Mouse (Mus musculus) embryonic facial prominence, embryonic 15.5 days (tissue): Measurements from ENCODE around the gene Pacsin2. TPM values are rescaled to one million over a fixed set of nuclear protein-coding genes. Genes with fewer than 3 reads are reported as not detected.

Experiments used
- ATAC-seq: fragments of 200-750 bp; cut with Nextera tagmentation; 2 replicates; pipeline ENCODE4 v1.8.0; 2017; ENCODE audit warnings: low read depth, moderate TSS enrichment; ENCODE audit not compliant: insufficient number of reproducible peaks, low FRiP score, low TSS enrichment
- H3K27ac ChIP-seq: fragments of 300-500 bp; sonication (generic); replicated peaks from 2 replicates; pipeline ENCODE4 v1.5.1; 2015; ENCODE audit warnings: mild to moderate bottlenecking, inconsistent platforms
- H3K27me3 ChIP-seq: fragments of 300-500 bp; sonication (generic); 2 replicates; pipeline ENCODE4 v1.6.1; 2015; ENCODE audit warnings: inconsistent platforms
- H3K36me3 ChIP-seq: fragments of 300-500 bp; sonication (generic); 2 replicates; pipeline ENCODE4 v1.6.1; 2015; ENCODE audit warnings: mild to moderate bottlenecking, inconsistent platforms
- H3K4me1 ChIP-seq: fragments of 300-500 bp; sonication (generic); 2 replicates; pipeline ENCODE4 v1.6.1; 2015; ENCODE audit warnings: inconsistent platforms
- H3K4me2 ChIP-seq: fragments of 300-500 bp; sonication (generic); replicated peaks from 2 replicates; pipeline ENCODE4 v1.6.1; 2015; ENCODE audit warnings: mild to moderate bottlenecking, inconsistent platforms
- H3K4me3 ChIP-seq: fragments of 300-500 bp; sonication (generic); replicated peaks from 2 replicates; pipeline ENCODE4 v1.5.1; 2015; ENCODE audit warnings: mild to moderate bottlenecking, inconsistent platforms
- H3K9ac ChIP-seq: fragments of 300-500 bp; sonication (generic); 2 replicates; pipeline ENCODE4 v1.6.1; 2015; ENCODE audit warnings: inconsistent platforms
- H3K9me3 ChIP-seq: fragments of 300-500 bp; sonication (generic); replicated peaks from 2 replicates; pipeline ENCODE4 v1.6.1; 2016; ENCODE audit warnings: inconsistent platforms
- WGBS: fragments of 180-500 bp; shearing (Covaris S2); methylation state at CpG from one replicate; pipeline ENCODE4 v1.1.7; 2015; 5-methylcytosine and 5-hydroxymethylcytosine counted together
- polyA plus RNA-seq: library from polyadenylated mRNA; unstranded; fragments of >200 nt; fragmentation: Nextera tagmentation; extraction: Ambion mirVana; gene quantifications from 2 replicates; pipeline ENCODE4 v1.2.1, GENCODE M21; 2015

Pacsin2 gene
- polyA plus RNA-seq, 1 experiment from 2014 or later = 67.1 TPM

DNA sequence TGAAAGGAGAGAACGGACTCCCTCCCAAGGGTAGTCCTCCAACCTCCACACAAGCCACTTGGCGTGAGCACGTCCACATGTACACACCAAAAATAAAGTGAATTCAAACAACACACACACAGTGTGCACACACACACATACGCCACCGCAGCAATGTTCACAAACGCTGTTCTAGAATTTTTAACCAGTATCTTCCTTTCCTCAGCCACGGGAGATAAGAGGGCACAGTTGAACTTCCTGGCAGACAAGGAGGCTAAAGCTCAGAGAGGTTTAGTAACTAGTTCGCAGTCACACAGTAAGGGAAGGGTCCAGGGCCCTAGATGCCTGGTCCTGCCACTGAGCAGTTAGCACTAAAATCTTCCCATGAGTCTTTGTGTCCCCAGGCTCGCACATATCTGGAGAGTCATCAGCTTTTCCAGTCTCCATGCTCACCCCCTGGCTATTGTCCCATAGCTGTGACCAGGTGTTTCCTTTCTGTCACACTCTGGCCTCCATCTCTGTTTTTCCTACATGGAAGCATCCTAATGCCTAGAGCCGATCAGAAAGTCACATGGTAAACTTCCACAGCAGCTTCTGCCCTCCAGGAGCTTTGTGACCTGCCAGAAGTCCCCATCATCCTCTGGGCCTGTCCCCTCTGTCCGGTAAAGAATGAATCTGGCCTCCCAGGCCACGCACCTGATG is 12.3 kb upstream of the Pacsin2 start:
- Histone ChIP-seq H3K4me3 (no peak overlapping the region), H3K27me3 (no peaks in the 10 kb centered on the region), H3K9ac (no peak overlapping the region), H3K27ac (no peak overlapping the region), H3K4me2 (no peak overlapping the region), H3K9me3 (no peaks in the 10 kb centered on the region), H3K4me1 (peaks cover 15% of the 10 kb centered on the region), H3K36me3 (no peaks in the 10 kb centered on the region)
- no peak for ATAC-seq
- WGBS = 77% methylated on average over 12 of the region's 12 CpGs

DNA sequence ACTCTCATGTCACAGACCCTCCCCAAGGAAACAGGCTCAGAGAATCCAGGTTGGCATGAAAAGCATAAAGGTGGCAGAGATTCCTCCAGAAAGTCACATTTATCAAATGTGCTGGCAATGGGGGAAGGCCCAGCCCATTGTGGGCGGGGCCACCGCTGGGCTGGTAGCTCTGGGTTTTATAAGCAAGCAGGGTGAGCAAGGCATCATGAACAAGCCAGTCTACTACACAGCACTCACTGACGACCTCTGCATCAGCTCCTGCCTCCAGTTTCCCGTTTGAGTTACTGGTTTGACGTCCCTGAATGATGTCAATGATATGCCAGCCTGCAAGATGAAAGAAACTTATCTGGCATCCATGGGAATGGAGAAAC is 10.0 kb upstream of the Pacsin2 start:
- peak overlapping the region; percentile 8; the same call in 1 of the 2 replicates for H3K4me2 ChIP-seq
- no peaks in the 10 kb centered on the region for H3K36me3 ChIP-seq
- no peak overlapping the region for H3K9ac ChIP-seq
- H3K4me1 ChIP-seq = peaks cover 20% of the 10 kb centered on the region
- WGBS = 27% methylated on average over 5 of the region's 5 CpGs
- H3K27me3 ChIP-seq = no peaks in the 10 kb centered on the region
- H3K27ac ChIP-seq = no peak overlapping the region; the same call in none of the 2 replicates
- no peak overlapping the region for H3K4me3 ChIP-seq
- ATAC-seq = no peak
- H3K9me3 ChIP-seq = no peaks in the 10 kb centered on the region

DNA sequence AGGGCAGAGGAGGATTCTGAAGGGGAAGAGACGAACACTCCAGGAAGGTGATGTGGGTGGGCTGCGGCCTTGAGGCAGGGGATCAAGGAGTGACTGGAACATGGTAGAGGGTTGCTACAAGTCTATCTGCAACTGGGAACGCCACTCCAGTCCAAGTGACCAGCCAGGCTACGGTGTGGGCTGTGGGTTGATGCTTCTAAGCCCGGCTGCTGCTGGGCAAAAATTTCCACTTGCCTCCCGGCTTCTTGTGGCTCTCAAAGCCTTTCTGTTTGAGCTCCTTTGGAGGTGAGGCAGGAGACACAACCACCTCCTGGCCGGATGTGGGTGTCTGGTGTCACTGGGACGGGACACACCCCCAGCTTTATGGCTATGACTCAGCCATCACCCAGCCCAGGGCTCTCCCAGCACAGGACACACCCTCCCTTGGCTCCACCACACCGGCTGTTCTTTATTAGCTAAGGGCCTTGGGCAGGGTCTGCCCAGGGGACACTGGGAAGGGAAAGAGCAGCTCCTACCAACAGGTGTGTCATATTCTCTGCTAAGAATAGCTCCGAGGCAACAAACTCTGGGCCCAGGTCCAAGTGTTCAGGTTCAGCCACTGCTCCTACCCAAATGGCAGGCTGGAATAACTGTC is 9.5 kb upstream of the Pacsin2 start:
- no peak overlapping the region for H3K4me3 ChIP-seq
- no peak overlapping the region for H3K9ac ChIP-seq
- ATAC-seq = peak; percentile 84
- H3K27me3 ChIP-seq = no peaks in the 10 kb centered on the region
- peak overlapping the region; percentile 61 for H3K27ac ChIP-seq
- H3K9me3 ChIP-seq = no peaks in the 10 kb centered on the region
- WGBS = 35% methylated on average over 10 of the region's 10 CpGs
- H3K4me1 ChIP-seq = peaks cover 20% of the 10 kb centered on the region
- no peaks in the 10 kb centered on the region for H3K36me3 ChIP-seq
- H3K4me2 ChIP-seq = peak overlapping the region; percentile 8; the same call in 1 of the 2 replicates

DNA sequence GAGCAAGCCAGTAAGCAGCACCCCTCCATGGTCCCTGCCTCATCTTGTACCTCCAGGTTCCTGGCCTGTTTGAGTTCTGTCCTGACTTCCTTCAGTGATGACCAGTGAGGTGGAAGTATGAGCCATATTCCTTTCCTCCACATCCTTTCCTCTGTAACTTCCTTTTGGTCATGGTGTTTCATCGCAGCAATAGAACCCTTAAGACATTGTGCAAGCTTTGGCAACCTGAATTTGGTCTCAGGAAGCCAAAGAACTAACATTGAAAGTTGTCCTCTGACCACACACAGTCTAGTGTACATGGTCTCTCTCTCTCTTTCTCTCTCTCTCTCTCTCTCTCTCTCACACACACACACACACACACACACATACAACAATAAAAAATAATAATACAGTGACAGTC is 8.8 kb upstream of the Pacsin2 start:
- no peak overlapping the region for H3K27ac ChIP-seq
- WGBS = 100% methylated on average over 1 of the region's 1 CpGs

DNA sequence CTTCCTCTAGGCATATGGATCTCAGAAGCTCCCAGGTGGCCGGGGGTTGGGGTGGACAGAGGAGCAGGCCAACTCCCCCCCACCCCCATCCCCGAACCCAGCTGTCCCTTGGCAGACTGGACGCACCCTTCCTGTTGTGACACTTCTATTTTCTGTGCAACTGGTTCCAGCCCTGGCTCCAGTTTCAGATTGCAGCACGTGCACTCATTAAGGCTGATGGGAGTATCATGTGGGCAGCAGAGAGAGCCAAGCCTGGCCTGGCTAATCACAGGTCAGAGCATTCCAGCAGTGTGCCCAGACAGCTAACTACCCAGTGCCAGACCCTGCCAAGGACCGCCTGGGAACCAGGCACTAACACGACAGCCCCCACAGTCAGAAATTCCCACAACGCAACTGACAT is 7.1 kb upstream of the Pacsin2 start:
- H3K36me3 ChIP-seq = no peaks in the 10 kb centered on the region
- H3K27ac ChIP-seq = 0 out of 2 replicates have a peak overlapping the region, but pooled peaks have one; percentile 34
- H3K4me1 ChIP-seq = peaks cover 20% of the 10 kb centered on the region
- H3K27me3 ChIP-seq = no peaks in the 10 kb centered on the region
- no peak overlapping the region for H3K4me2 ChIP-seq
- 44% methylated on average over 7 of the region's 7 CpGs for WGBS
- no peaks in the 10 kb centered on the region for H3K9me3 ChIP-seq
- no peak overlapping the region for H3K9ac ChIP-seq
- ATAC-seq = peak; percentile 61; the same call in 1 of the 2 replicates
- no peak overlapping the region for H3K4me3 ChIP-seq

More for the DNA sequence above, 8.8 kb upstream of the Pacsin2 start:
- H3K9ac ChIP-seq = no peak overlapping the region
- H3K4me3 ChIP-seq = no peak overlapping the region
- H3K36me3 ChIP-seq = no peaks in the 10 kb centered on the region
- no peak for ATAC-seq
- peaks cover 20% of the 10 kb centered on the region for H3K4me1 ChIP-seq
- H3K4me2 ChIP-seq = no peak overlapping the region
- no peaks in the 10 kb centered on the region for H3K27me3 ChIP-seq
- no peaks in the 10 kb centered on the region for H3K9me3 ChIP-seq

DNA sequence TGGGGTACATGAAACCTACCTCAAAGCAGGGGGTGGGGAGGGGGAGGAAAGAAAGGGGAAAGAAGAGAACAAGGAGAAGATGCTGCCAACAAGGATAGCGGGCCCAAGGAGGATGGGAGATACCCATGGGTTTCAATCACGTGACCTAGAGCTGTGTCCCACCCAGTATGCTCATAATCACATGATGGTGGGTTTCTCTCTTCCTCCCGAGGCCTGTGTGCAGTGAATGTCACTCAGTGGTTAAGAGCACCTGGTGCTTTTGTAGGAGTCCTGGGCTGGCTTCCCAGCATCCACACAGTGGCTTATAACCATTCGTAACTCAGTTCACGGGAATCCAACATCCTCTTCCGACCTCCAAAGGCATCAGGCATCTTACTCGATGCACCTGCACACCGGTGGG is 6.0 kb upstream of the Pacsin2 start:
- no peak overlapping the region for H3K27ac ChIP-seq
- no peak for ATAC-seq
- H3K9me3 ChIP-seq = no peaks in the 10 kb centered on the region
- H3K4me1 ChIP-seq = peaks cover 20% of the 10 kb centered on the region
- WGBS = 82% methylated on average over 8 of the region's 8 CpGs
- no peak overlapping the region for H3K4me3 ChIP-seq
- H3K27me3 ChIP-seq = no peaks in the 10 kb centered on the region
- no peaks in the 10 kb centered on the region for H3K36me3 ChIP-seq
- no peak overlapping the region for H3K4me2 ChIP-seq
- H3K9ac ChIP-seq = no peak overlapping the region

DNA sequence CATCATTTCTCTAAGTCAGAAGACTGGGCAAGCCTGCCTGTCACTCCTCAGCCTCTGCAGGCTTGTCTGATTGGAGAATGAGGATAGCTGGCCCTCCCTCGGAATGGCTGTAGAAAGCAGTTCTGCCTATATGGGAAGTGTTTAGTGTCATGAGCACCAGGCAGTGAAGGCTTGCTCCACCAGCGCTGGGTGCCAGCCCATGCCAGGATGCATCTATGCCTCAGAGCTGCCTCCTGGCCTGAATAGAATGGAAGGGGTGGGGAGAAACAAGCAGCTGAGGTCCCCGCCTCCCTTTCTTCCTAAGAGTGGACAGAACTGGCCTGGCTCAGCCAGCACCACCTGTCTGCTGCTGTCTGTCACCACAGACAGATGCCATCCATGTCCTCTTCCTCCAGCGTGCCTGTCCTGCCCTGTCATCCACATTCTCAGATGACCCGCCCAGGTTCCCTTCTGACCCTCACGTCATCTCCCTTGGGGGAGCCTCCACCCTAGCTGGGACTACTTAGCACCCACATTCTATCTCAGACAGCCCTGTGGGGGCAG is 4.9 kb upstream of the Pacsin2 start:
- Histone ChIP-seq H3K27ac (peak overlapping the region; percentile 31; the same call in 1 of the 2 replicates), H3K27me3 (no peaks in the 10 kb centered on the region), H3K4me2 (no peak overlapping the region), H3K36me3 (no peaks in the 10 kb centered on the region), H3K9me3 (no peaks in the 10 kb centered on the region), H3K9ac (no peak overlapping the region), H3K4me3 (no peak overlapping the region), H3K4me1 (peaks cover 14% of the 10 kb centered on the region)
- ATAC-seq = no peak
- WGBS = 62% methylated on average over 6 of the region's 6 CpGs

DNA sequence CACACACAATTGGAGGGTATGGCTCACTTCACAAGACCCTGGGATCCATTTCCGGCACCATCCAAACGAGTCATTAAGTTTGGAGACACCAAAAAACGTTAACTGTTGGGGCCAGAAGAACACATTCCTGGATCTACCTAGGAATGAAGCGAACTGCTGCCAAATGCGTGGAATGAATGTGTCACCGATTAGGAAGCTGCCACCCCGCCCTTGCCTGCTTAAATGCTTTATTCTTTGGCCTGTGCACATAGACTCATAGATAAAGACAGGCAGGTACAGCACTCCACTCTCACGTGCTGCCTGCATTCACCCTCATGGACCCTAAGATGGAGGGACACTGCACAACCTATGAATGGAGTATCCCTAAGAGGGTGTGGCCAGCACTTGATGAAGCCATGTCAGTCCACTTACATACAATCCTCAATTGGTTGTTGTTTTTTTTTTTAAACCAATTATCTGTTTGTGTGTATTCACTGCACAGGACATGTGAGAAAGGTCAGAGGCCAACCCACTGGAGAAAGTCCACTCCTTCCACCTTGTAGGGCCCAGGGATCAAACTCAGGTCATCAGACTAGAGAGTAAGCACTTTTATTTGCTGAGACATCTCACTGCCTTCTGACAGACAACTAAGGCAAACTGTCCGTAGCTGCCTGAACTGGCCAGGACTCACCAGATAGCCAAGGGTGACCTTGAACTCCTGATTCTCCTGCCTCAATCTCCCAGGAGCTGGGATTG is 3.0 kb upstream of the Pacsin2 start:
- 73% methylated on average over 9 of the region's 9 CpGs for WGBS
- ATAC-seq = no peak
- Histone ChIP-seq H3K27me3 (no peaks in the 10 kb centered on the region), H3K27ac (no peak overlapping the region), H3K4me2 (no peak overlapping the region), H3K4me1 (peaks cover 18% of the 10 kb centered on the region), H3K36me3 (no peaks in the 10 kb centered on the region), H3K9ac (no peak overlapping the region), H3K9me3 (no peaks in the 10 kb centered on the region), H3K4me3 (no peak overlapping the region)

DNA sequence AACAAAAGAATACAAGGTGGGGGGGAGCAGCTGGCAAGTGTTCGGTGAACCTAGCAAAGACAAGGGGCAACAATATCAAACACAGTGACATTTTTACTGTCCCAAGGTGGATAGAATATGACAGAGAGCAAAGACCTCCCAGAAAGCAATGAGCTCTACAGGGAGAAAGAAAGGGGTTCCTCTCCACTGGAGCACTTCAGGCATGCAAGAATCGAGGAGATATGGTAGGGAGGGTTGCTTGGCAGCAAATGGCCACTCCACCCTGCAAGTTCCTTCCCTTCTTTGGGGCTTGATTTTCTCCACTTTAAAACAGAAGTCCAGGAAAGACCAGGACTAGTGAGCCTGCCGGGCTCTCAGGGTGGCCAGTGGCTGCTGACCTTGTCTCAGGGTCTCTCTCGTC is 1.9 kb upstream of the Pacsin2 start:
- Histone ChIP-seq H3K9me3 (no peaks in the 10 kb centered on the region), H3K4me2 (no peak overlapping the region), H3K27ac (no peak overlapping the region), H3K27me3 (no peaks in the 10 kb centered on the region), H3K4me1 (peaks cover 15% of the 10 kb centered on the region), H3K4me3 (no peak overlapping the region), H3K9ac (no peak overlapping the region), H3K36me3 (no peaks in the 10 kb centered on the region)
- 75% methylated on average over 4 of the region's 4 CpGs for WGBS
- ATAC-seq = no peak

DNA sequence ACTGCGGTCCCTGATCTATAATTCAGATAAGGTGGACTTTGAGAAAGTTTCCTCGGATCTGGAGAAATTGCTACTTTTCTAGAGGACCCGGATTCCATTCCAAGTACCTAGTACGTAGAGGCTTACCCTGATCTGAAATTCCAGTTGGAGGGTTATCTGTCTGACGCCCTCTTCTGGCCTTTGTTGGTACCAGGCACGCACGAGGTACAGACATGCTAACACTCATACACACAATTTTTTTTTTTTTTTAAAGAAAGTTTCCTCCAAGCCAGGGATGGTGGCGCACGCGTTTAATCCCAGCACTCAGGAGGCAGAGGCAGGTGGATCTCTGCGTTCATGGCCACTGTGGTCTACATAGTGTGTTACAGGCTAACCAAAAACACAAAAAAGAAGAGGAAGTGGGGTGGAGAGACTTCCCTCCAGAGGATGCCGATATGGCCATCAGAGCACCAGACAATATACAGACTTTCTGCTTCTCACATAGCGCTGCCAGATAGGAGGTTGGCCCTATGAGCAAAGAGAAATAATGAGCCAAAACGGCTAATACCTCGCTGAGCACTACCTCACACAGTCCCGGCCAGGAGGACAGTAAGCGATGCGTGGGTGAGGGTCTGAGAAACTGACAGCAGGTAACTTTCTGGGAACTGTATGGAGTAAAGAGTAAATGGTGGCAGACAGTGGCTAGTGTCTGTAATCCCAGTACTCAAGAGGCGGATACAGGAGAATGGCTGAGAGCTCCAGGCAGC is 672 bp upstream of the Pacsin2 start:
- H3K4me1 ChIP-seq = peaks cover 14% of the 10 kb centered on the region
- H3K9me3 ChIP-seq = no peaks in the 10 kb centered on the region
- H3K36me3 ChIP-seq = no peaks in the 10 kb centered on the region
- no peak overlapping the region; the same call in 1 of the 2 replicates for H3K27ac ChIP-seq
- H3K27me3 ChIP-seq = no peaks in the 10 kb centered on the region
- 77% methylated on average over 19 of the region's 19 CpGs for WGBS
- no peak overlapping the region for H3K9ac ChIP-seq
- ATAC-seq = no peak
- H3K4me2 ChIP-seq = peak overlapping the region; percentile 87
- H3K4me3 ChIP-seq = peak overlapping the region; percentile 70
